Mouse (Mus musculus) limb, embryonic 11.5 days (tissue): ENCODE results near the gene Otor. TPM values are rescaled to one million over a fixed set of nuclear protein-coding genes. Genes with fewer than 3 reads are reported as not detected.

Experiments used
- ATAC-seq: fragments of 200-750 bp; cut with Nextera tagmentation; 2 replicates; pipeline ENCODE4 v1.8.0; 2017; ENCODE audit warnings: low read depth; ENCODE audit not compliant: insufficient number of reproducible peaks, low FRiP score, low TSS enrichment
- DNase-seq: peaks from one replicate; pipeline ENCODE4 v3.0.0-alpha.2; 2015; ENCODE audit warnings: low spot score
- H3K27ac ChIP-seq: fragments of 300-500 bp; sonication (generic); replicated peaks from 2 replicates; pipeline ENCODE4 v1.5.1; 2014; ENCODE audit warnings: low read depth, mild to moderate bottlenecking, low read length
- H3K27me3 ChIP-seq: fragments of 300-500 bp; sonication (generic); 2 replicates; pipeline ENCODE4 v1.6.1; 2014; ENCODE audit warnings: mild to moderate bottlenecking, low read length, mixed read lengths; ENCODE audit not compliant: control insufficient read depth, insufficient read depth
- H3K36me3 ChIP-seq: fragments of 300-500 bp; sonication (generic); 2 replicates; pipeline ENCODE4 v1.6.1; 2014; ENCODE audit warnings: mild to moderate bottlenecking, low read length, moderate library complexity, mixed read lengths; ENCODE audit not compliant: control insufficient read depth, insufficient read depth
- H3K4me1 ChIP-seq: fragments of 300-500 bp; sonication (generic); 2 replicates; pipeline ENCODE4 v1.6.1; 2014; ENCODE audit warnings: low read length, mixed read lengths; ENCODE audit not compliant: control insufficient read depth, insufficient read depth
- H3K4me2 ChIP-seq: fragments of 300-500 bp; sonication (generic); 2 replicates; pipeline ENCODE4 v1.6.1; 2014; ENCODE audit warnings: low read depth, mild to moderate bottlenecking, moderate library complexity; ENCODE audit not compliant: severe bottlenecking
- H3K4me3 ChIP-seq: fragments of 300-500 bp; sonication (generic); 2 replicates; pipeline ENCODE4 v1.5.1; 2014; ENCODE audit warnings: low read depth, low read length
- H3K9ac ChIP-seq: fragments of 300-500 bp; sonication (generic); 2 replicates; pipeline ENCODE4 v1.6.1; 2014; ENCODE audit warnings: mild to moderate bottlenecking, low read length
- H3K9me3 ChIP-seq: fragments of 300-500 bp; sonication (generic); 2 replicates; pipeline ENCODE4 v1.6.1; 2016; ENCODE audit warnings: low read length; ENCODE audit not compliant: control insufficient read depth
- whole genome bisulfite sequencing: fragments of 180-500 bp; shearing (Covaris S2); extraction: QIAGEN DNeasy Blood & Tissue Kit; methylation state at CpG from one replicate; pipeline ENCODE4 v1.1.7; 2014; 5-methylcytosine and 5-hydroxymethylcytosine counted together
- polyA plus RNA-seq: library from polyadenylated mRNA; unstranded; fragments of >200 nt; fragmentation: Nextera tagmentation; extraction: Ambion mirVana; gene quantifications from 2 replicates; pipeline ENCODE4 v1.2.1, GENCODE M21; 2014

Gene Otor
- polyA plus RNA-seq, 1 experiment from 2014 or later = 6.6 TPM

DNA sequence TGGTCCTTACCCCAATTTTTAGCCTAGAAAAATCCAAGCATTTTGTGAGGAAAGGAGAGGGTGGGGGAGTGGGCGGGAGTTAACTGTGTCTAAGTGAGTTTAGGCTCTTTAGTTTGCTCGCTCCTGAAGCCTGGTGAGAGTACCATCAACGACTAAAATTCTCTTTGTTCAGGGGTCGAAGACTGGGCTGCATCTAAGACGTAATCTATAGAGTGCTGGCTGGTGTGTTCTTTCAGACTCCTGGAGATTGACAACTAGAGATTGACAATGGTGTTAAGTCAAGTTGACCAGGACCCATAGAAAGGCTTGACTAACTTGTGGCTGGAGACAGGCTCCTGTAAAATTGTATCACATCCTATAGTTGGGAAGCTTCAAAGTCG, 15.9 kb upstream of the Otor start:
- Histone ChIP-seq H3K4me3 (peak overlapping the region; percentile 97), H3K9me3 (no peaks in the 10 kb centered on the region), H3K27ac (no peak overlapping the region), H3K4me2 (peak overlapping the region; percentile 45), H3K4me1 (no peaks in the 10 kb centered on the region), H3K9ac (peak overlapping the region; percentile 12; the same call in 1 of the 2 replicates), H3K36me3 (0 out of 2 replicates have a peak, but pooled peaks cover 3% of the 10 kb centered on the region), H3K27me3 (no peaks in the 10 kb centered on the region)
- ATAC-seq (peak; percentile 53; the same call in 1 of the 2 replicates), DNase-seq (no peak)
- 46% methylated on average over 6 of the region's 6 CpGs for WGBS

DNA sequence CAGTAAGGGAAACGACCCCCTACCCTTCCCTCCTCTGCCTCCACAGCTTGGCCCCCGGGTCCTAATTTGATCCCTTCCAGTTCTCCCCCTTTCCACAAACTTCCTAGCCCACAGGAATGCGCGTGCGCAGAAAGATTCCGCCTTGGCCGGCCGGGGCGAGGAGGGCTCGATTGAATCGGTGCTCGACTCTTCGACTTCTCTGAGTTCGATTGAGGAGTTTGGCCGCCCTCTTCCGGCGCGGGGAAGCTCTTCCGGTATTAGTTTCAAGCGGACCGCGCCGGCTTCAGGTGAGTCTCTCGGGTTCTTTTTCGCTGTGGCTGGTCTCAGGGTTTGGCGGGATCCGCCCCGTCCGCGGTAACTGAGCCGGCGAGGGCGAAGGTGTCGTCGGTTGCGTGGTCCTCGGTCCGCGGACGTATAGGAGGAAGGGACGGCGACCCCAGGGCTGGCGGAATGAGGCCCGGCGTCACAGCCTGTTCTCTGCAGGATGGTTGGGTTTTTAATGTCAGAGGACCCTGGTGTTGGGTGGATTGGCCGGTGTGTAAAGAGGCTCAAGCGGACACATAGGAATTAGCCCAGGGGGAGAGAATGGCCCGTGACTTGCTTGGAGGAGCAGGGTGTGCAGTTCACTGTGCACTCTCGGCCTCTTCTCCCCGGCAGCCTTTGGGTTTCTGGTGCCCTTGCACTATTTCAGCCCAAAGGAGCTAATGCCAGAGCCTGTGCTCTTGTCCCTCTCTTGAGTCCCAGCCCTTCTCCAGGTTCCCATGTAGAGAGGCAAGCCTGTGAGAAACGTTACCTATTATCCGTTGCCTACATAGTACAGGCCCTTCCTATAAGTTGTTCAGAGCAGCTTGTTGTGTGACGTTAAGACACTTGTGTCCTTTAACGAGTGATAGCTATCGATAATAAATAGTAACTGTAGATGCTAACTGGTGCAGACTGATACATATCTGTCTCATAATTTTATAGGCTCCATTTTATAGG, 15.2 kb upstream of the Otor start, which contains the start of gene Snrpb2:
Gene Snrpb2 (plus strand): TSS at position 228 of the 981 bp plus-strand sequence.
- peak; percentile 93 for ATAC-seq

DNA sequence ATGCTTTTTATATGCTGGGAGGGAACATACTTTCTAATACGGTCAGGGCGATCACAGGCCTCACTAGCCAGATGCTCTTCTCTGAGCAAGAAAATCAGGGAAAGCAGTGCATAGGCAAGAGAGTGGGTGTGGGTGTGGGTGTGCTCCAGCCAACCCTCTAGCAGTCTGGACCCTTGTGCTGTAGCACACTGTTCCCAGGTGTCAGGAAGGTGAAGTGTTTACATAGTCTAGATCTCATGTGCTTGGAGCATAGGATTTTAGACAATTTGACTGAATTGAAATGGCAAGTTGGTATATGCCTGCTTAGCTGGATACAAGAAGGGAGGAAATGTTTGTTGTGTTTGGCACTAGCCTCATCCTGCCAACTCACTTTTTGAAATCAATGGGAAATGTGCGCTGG, 12.4 kb upstream of the Otor start:
- no peak overlapping the region for H3K4me3 ChIP-seq
- H3K9me3 ChIP-seq = no peaks in the 10 kb centered on the region
- 98% methylated on average over 3 of the region's 3 CpGs for WGBS
- H3K4me1 ChIP-seq = no peaks in the 10 kb centered on the region
- 0 out of 2 replicates have a peak, but pooled peaks cover 5% of the 10 kb centered on the region for H3K36me3 ChIP-seq
- no peak overlapping the region for H3K9ac ChIP-seq
- no peak overlapping the region for H3K4me2 ChIP-seq
- no peaks in the 10 kb centered on the region for H3K27me3 ChIP-seq
- ATAC-seq (no peak), DNase-seq (no peak)
- no peak overlapping the region for H3K27ac ChIP-seq

More for the DNA sequence above, 15.2 kb upstream of the Otor start, which contains the start of gene Snrpb2:
- Histone ChIP-seq H3K9me3 (no peaks in the 10 kb centered on the region), H3K27ac (no peak within 1 kb of the TSS), H3K4me3 (peak within 1 kb of the TSS; percentile 97), H3K4me2 (peak within 1 kb of the TSS; percentile 71), H3K9ac (peak within 1 kb of the TSS; percentile 84), H3K4me1 (no peaks in the 10 kb centered on the region), H3K36me3 (0 out of 2 replicates have a peak, but pooled peaks cover 3% of the 10 kb centered on the region), H3K27me3 (no peaks in the 10 kb centered on the region)
- peak; percentile 95 for DNase-seq
- under 1% methylated on average over 55 of the region's 55 CpGs for WGBS

DNA sequence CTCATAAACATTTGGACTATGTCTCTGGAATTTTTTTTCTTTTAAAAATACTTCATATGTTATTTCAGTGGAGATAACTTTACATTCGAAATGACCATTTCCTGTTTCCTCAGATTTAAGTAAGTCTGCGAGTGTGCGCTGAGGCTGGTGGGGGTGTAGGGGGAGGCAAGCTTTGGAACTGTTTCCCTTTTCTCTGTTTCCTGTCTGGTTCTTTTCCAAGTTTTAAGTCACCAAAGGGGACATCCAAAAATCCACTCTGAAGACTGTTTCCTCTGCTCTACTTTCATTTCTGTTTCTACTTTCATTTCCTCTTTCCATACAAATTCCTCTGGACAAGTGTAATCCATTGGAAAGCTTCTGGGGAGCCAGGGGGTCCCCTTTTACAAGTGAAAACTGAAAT, 3.4 kb downstream of the Otor start:
- Histone ChIP-seq H3K27ac (no peak overlapping the region), H3K36me3 (no peaks in the 10 kb centered on the region), H3K9me3 (no peaks in the 10 kb centered on the region), H3K9ac (no peak overlapping the region), H3K4me1 (peaks cover 12% of the 10 kb centered on the region; the same call in 1 of the 2 replicates), H3K4me3 (no peak overlapping the region), H3K27me3 (no peaks in the 10 kb centered on the region), H3K4me2 (no peak overlapping the region)
- ATAC-seq (no peak), DNase-seq (no peak)
- WGBS = 87% methylated on average over 3 of the region's 3 CpGs

DNA sequence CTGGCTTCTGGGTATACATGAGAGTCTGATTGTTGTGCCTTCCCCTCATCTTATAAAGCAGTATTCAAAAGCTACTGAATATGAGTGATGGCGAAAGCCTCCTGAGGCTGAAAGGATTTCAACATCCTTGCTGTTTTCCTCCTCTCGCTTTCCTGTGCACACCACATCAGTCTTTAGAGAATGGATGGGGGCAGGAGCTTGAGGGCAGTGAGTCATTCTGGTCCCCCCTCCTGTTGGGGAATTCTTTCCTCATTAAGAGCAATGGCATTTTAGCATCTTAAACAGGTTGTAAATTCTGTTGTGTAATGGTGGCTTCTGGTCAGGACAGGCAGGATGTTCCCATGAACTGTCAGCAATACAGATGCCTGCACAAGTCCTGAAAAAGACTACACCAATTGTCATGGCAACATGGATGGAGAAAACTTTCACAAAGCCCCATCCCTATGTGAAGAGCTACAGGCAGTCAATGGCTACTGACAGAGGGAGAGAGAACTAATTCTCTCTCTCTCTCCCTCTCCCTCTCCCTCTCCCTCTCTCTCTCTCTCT, 6.7 kb downstream of the Otor start:
- Histone ChIP-seq H3K4me3 (no peak overlapping the region), H3K27me3 (no peaks in the 10 kb centered on the region), H3K9me3 (no peaks in the 10 kb centered on the region), H3K9ac (no peak overlapping the region), H3K27ac (no peak overlapping the region), H3K4me1 (0 out of 2 replicates have a peak, but pooled peaks cover 4% of the 10 kb centered on the region), H3K4me2 (no peak overlapping the region), H3K36me3 (no peaks in the 10 kb centered on the region)
- ATAC-seq (no peak), DNase-seq (no peak)
- WGBS = 50% methylated on average over 2 of the region's 2 CpGs

DNA sequence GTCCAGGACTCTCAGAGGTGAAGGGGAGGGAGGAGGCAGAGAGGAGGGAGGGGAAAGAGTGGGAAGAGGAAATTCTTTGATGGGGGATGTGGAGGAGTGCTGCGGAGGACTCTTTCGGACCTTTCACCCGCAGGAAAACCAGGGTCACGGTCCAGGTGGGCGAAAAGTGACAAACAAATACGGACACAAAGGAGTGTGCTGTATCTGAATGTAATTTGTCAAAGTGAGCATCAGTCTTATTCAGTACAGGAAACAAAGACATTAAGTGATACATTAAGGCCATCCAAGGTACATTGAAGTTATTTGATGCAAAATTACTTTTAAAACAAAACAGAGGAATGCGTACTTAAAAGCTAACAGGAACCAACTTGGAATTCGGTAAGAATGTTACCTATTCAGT, 11.6 kb downstream of the Otor start:
- no peaks in the 10 kb centered on the region for H3K27me3 ChIP-seq
- no peaks in the 10 kb centered on the region for H3K9me3 ChIP-seq
- no peaks in the 10 kb centered on the region for H3K4me1 ChIP-seq
- DNase-seq (no peak), ATAC-seq (no peak)
- WGBS = 81% methylated on average over 8 of the region's 8 CpGs
- H3K36me3 ChIP-seq = no peaks in the 10 kb centered on the region
- no peak overlapping the region for H3K27ac ChIP-seq
- H3K4me2 ChIP-seq = no peak overlapping the region
- no peak overlapping the region for H3K4me3 ChIP-seq
- H3K9ac ChIP-seq = no peak overlapping the region

DNA sequence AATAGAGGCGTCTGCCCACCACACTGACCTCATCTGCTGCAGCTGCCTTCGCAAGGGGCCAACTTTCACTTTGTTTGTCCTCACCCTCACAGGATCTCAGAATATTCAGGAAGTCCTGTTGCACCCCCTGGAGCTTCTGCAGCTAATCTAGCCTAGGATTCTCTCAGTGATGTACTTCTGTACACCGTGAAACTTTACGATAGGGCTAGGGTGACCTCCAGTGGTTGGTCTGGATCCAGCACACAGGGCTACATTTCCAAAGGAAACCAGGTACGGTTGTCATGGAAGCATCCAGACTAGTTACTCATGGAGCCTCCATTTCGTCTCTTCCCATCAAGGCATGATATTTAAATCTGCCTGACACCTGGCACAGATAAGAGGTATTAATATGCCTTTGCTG, 15.5 kb downstream of the Otor start:
- Histone ChIP-seq H3K9ac (no peak overlapping the region), H3K36me3 (no peaks in the 10 kb centered on the region), H3K4me1 (no peaks in the 10 kb centered on the region), H3K27me3 (no peaks in the 10 kb centered on the region), H3K9me3 (no peaks in the 10 kb centered on the region), H3K4me3 (no peak overlapping the region), H3K27ac (no peak overlapping the region), H3K4me2 (no peak overlapping the region)
- DNase-seq (peak; percentile 71), ATAC-seq (peak; percentile 86)
- WGBS = 25% methylated on average over 6 of the region's 6 CpGs

DNA sequence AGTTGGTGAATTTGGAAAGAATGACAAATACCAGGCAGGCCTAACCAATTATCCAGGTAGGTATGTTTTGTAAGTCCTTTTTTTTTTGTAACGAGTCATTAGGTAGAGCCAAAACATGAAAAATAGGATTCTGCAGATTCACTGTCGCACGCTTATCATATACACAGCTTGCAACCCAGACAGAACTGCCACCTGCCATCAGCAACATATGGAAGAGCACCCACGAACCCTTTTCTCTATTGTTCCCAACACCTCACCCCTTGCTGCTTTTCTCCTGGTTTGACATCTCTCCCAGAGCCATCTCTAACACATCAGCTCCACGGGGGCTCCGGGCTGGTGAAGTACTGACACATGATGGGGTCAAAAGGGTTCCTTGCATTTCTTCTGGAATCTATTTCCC, 16.5 kb downstream of the Otor start:
- DNase-seq (no peak), ATAC-seq (no peak)
- Histone ChIP-seq H3K9me3 (no peaks in the 10 kb centered on the region), H3K4me3 (no peak overlapping the region), H3K9ac (no peak overlapping the region), H3K4me1 (no peaks in the 10 kb centered on the region), H3K27ac (no peak overlapping the region), H3K36me3 (no peaks in the 10 kb centered on the region), H3K27me3 (no peaks in the 10 kb centered on the region), H3K4me2 (no peak overlapping the region)
- WGBS = 55% methylated on average over 6 of the region's 6 CpGs
